21 mouse cellular contexts compared by ENCODE assay signal in the genomic region with DNA sequence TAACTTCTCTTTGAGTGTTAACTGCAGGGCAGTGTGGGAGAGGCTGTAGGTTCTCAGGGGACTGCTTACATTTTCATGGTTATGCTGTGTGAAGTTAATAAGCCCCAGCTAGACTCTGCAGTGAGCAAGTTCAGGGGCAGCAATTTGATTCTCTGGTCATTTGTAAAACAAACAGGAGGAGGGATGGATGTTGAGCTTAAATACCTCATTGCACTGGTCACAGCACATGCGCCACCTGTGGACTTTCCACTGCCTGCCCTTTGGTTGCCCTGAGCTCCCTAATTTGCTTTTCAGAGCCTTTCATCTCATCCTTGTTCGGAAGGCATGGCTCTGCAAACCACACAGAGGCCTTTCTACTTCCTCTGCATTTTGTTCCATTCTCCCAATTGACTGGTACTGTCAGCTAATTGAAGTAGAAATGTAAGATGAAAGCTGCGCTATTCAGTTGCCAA.
A peak's percentile ranks its signal among the peaks of the same experiment; 100 is the strongest.
DNase-seq lines count a peak whose midpoint lies in the region; ATAC-seq and TF ChIP-seq lines count a peak whose summit lies in the region.
"Had no signal": no experiment of that assay in that cellular context is flagged by ENCODE, and none has a peak within 500 bp of the region (broad histone marks: within the 10 kb centered on the region; RNA-seq: fewer than 3 reads in every experiment).

No protein-coding gene starts in this region.

- H3K36me3 ChIP-seq in limb, embryonic 12.5 days: no peaks in the 10 kb centered on the region
- H3K36me3 ChIP-seq in limb, embryonic 10.5 days: no peaks in the 10 kb centered on the region
- H3K36me3 ChIP-seq in kidney, embryonic 16.5 days (ENCODE audit: insufficient read depth, low read length): no peaks in the 10 kb centered on the region
- H3K36me3 ChIP-seq: heart, embryonic 15.5 days; hindbrain, embryonic 15.5 days; liver, embryonic 12.5 days had no signal

- ATAC-seq in frontal cortex, adult (ENCODE audit: low TSS enrichment): peak; percentile 41; the same call in 1 of the 2 replicates
- peak; percentile 20; the same call in 1 of the 2 replicates for ATAC-seq in limb, embryonic 12.5 days (ENCODE audit: insufficient number of reproducible peaks, insufficient read depth, low FRiP score, low TSS enrichment, low read depth)
- ATAC-seq in kidney, embryonic 16.5 days (ENCODE audit: low FRiP score, low TSS enrichment): peak; percentile 89
- ATAC-seq: intestine, postnatal 0 days; liver, embryonic 12.5 days had no signal

- H3K9me3 ChIP-seq in limb, embryonic 12.5 days: peaks cover 3% of the 10 kb centered on the region; the same call in 1 of the 2 replicates
- no peaks in the 10 kb centered on the region for H3K9me3 ChIP-seq in limb, embryonic 10.5 days (replicated peaks)
- H3K9me3 ChIP-seq in kidney, embryonic 16.5 days (ENCODE audit: low read length): no peaks in the 10 kb centered on the region
- H3K9me3 ChIP-seq: heart, embryonic 15.5 days; hindbrain, embryonic 15.5 days; liver, embryonic 12.5 days had no signal

- H3K9ac ChIP-seq in limb, embryonic 12.5 days (replicated peaks): no peak overlapping the region
- peak overlapping the region; percentile 22; the same call in 1 of the 2 replicates for H3K9ac ChIP-seq in kidney, embryonic 16.5 days (replicated peaks; ENCODE audit: low read length)
- H3K9ac ChIP-seq: heart, embryonic 15.5 days; hindbrain, embryonic 15.5 days; liver, embryonic 12.5 days; lung, embryonic 14.5 days had no signal

- H3K27me3 ChIP-seq in limb, embryonic 12.5 days: peaks cover 3% of the 10 kb centered on the region; the same call in 1 of the 2 replicates
- no peaks in the 10 kb centered on the region for H3K27me3 ChIP-seq in limb, embryonic 10.5 days (ENCODE audit: low read depth, poor library complexity, severe bottlenecking)
- H3K27me3 ChIP-seq in kidney, embryonic 16.5 days (ENCODE audit: insufficient read depth, low read length): no peaks in the 10 kb centered on the region
- H3K27me3 ChIP-seq: heart, embryonic 15.5 days; hindbrain, embryonic 15.5 days; liver, embryonic 12.5 days had no signal

- no peak for DNase-seq in frontal cortex, postnatal 14 days (ENCODE audit: low spot score in 2 of 2)
- DNase-seq in limb, embryonic 10.5 days (ENCODE audit: low spot score): no peak
- peak; percentile 65 for DNase-seq in brain, embryonic 14.5 days (ENCODE audit: low read depth)
- DNase-seq in cerebellum, adult 9-11 months: no peak
- DNase-seq: adrenal gland, postnatal 36 days; B cell, adult 2 months; cerebellum, adult 18-20 months; gastrocnemius, postnatal 36 days; heart, postnatal 4 days; lung, embryonic 14.5 days; lung, postnatal 36 days; right cerebral cortex, postnatal 14 days; spleen, adult 18-20 months; thymus, postnatal 4 days had no signal

- no peak overlapping the region for H3K4me2 ChIP-seq in limb, embryonic 12.5 days
- H3K4me2 ChIP-seq in kidney, embryonic 16.5 days (replicated peaks; ENCODE audit: low read depth, low read length): no peak overlapping the region
- H3K4me2 ChIP-seq: heart, embryonic 15.5 days; hindbrain, embryonic 15.5 days; liver, embryonic 12.5 days; lung, embryonic 14.5 days had no signal

- H3K4me3 ChIP-seq in limb, embryonic 12.5 days (replicated peaks): no peak overlapping the region
- no peak overlapping the region for H3K4me3 ChIP-seq in limb, embryonic 10.5 days
- no peak overlapping the region for H3K4me3 ChIP-seq in kidney, embryonic 16.5 days (ENCODE audit: low read length)
- H3K4me3 ChIP-seq: heart, embryonic 15.5 days; hindbrain, embryonic 15.5 days; liver, embryonic 12.5 days had no signal

- no peak for TF ChIP-seq POLR2A in brain, embryonic 14.5 days (IDR thresholded peaks at IDR 0.05; ENCODE audit: borderline replicate concordance, extremely low read depth, insufficient read depth, insufficient read length, poor library complexity, severe bottlenecking)

- no peak for TF ChIP-seq CTCF in brain, embryonic 14.5 days (IDR thresholded peaks at IDR 0.05; ENCODE audit: borderline replicate concordance, extremely low read depth, insufficient read depth, insufficient read length)

- 47% methylated on average over 3 of the region's 3 CpGs for WGBS in limb, embryonic 12.5 days
- WGBS in limb, embryonic 10.5 days: 78% methylated on average over 3 of the region's 3 CpGs
- 40% methylated on average over 3 of the region's 3 CpGs for WGBS in kidney, embryonic 16.5 days

- no peak overlapping the region for H3K27ac ChIP-seq in limb, embryonic 12.5 days
- H3K27ac ChIP-seq in limb, embryonic 10.5 days: no peak overlapping the region
- H3K27ac ChIP-seq in kidney, embryonic 16.5 days (ENCODE audit: low read length): peak overlapping the region; percentile 92
- H3K27ac ChIP-seq: heart, embryonic 15.5 days; hindbrain, embryonic 15.5 days; liver, embryonic 12.5 days had no signal

- H3K4me1 ChIP-seq in limb, embryonic 12.5 days (replicated peaks): peaks cover 7% of the 10 kb centered on the region; the same call in 1 of the 2 replicates
- H3K4me1 ChIP-seq in limb, embryonic 10.5 days: peaks cover 7% of the 10 kb centered on the region; the same call in 1 of the 2 replicates
- H3K4me1 ChIP-seq in kidney, embryonic 16.5 days (ENCODE audit: insufficient read depth, low read length): peaks cover 20% of the 10 kb centered on the region

Comparison
In these comparisons a context has a peak if more than half of its experiments do, and no peak if none do; other contexts are left out.
1. ATAC-seq: peak in every context shown above with its lines; median percentile 89 in kidney, embryonic 16.5 days; 41 in frontal cortex, adult; 20 in limb, embryonic 12.5 days.